Mouse (Mus musculus): ENCODE measurements around the gene Wipf1.
A peak's percentile ranks its signal among the peaks of the same experiment; 100 is the strongest.

Wipf1 gene

GRCm38 (mm10) chr2:73425822-73426221 lies 103.7 kb downstream of the Wipf1 start:
- DNase-seq, result no peak

- DNase-seq, result no peak
Measured at GRCm38 (mm10) chr2:73419730-73420129, 109.8 kb downstream of the Wipf1 start.

DNA sequence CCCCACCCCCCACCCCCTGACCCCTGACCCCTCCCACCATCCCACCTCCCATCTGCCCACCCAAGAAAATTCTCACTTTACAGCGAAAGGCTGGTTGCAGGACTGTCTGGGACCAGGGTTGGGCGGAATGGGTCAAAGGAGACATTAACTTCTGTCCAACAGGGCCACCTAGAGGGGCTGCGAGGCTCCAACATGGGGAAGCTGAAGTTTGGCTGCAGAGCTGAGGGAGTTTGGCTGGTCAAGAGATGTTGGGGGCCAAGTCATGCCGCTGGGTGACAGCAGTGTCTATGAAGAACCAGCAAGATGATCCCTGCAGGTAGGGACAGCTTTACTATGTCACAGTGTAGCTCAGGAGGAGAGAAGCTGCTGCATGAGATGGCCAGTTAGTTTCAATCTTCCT lies 110.2 kb downstream of the Wipf1 start:
- peak; percentile 15 for DNase-seq

- no peak for DNase-seq
Measured at GRCm38 (mm10) chr2:73415892-73416291, 113.6 kb downstream of the Wipf1 start.

DNA sequence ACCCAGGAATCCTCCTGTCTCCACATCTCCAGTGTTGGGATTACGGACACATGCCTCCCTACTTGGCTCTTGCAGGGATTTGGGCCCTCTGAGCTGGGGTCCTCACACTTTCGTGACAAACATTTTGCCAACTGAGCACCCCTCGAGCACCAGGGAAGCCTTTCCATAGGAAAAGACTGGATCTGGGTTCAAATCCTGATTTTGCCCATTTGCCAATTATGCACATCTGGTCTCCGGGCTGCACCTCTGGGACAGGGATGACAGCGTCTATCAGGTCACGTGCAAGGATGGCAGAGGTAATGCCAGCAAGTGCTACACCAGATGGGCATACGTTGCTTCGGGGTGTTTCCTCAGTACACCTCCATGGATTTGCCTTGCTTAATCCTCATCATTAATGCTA lies 119.5 kb downstream of the Wipf1 start:
- no peak for DNase-seq

GRCm38 (mm10) chr2:73407662-73408061 lies 121.9 kb downstream of the Wipf1 start:
- no peak for DNase-seq

DNA sequence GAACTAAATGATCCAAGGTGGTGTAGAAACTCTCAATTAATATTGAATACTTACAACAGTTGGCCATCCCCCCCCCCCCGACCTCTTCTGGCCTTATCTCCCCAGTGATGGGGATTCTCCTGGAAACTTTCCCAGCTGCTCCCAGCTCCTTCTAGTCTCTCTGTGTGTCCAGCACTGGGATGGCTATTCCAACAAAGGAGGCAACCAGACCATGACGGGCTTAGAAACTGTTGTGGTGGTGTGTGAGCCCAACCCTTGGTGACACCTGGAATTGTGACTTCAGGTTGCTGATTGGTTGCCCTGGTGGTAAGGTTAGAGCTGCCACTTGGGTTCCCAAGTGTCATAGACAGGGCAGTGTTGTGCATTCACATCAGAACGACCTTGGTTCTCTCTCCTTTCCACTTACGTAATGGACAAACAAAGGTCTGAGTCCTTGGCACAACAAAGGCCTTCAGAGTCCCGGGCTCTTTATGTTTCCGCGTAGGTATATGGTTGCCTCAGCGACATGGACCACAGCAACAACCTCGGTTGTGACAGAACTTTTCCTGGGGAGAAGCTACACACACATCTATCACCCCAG lies 123.1 kb downstream of the Wipf1 start:
- DNase-seq, result no peak

GRCm38 (mm10) chr2:73404980-73405379 lies 124.6 kb downstream of the Wipf1 start:
- no peak for DNase-seq

DNA sequence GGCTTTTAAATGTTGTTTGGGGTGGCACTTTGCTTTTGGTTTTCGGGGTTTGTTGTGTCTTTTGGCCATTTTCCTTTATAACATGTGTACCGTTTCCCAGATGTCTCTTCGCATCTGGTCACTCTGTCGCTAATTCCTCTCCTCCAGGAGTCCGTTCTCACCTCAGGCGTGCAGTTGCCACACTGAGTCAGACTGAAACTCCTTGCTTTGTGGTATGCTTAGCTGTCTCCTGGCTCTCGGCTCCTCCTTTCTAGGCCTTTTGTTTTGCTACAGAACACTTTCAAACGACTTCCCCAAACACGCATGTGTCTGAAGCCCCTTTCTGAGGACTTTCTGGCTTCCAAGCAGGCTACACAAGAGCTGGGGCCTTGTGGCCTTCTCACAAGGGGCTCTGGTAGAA lies 125.1 kb downstream of the Wipf1 start:
- DNase-seq, result no peak

GRCm38 (mm10) chr2:73403385-73404013 lies 126.0 kb downstream of the Wipf1 start:
- no peak for DNase-seq

- no peak for DNase-seq
Measured at GRCm38 (mm10) chr2:73401689-73402088, 127.8 kb downstream of the Wipf1 start.

DNA sequence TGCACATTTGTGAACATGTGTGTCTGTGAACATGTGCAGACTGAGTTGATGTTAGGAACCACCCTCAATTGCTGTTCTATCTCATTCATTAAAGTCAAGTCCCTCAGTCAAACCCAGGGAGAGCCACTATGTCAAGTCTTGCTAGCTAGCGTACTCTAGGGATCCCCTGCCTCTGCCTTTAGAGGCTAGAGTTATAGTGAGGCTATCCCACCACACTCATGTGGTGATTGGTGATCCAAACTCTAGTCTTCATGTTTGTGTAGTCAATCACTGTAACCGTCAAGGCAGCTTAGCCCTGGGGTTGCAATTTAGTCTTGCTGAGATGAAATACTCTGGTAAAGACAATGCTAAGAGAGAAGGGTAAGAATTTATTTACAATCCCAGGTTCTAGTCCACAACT lies 132.1 kb downstream of the Wipf1 start:
- no peak for DNase-seq

DNA sequence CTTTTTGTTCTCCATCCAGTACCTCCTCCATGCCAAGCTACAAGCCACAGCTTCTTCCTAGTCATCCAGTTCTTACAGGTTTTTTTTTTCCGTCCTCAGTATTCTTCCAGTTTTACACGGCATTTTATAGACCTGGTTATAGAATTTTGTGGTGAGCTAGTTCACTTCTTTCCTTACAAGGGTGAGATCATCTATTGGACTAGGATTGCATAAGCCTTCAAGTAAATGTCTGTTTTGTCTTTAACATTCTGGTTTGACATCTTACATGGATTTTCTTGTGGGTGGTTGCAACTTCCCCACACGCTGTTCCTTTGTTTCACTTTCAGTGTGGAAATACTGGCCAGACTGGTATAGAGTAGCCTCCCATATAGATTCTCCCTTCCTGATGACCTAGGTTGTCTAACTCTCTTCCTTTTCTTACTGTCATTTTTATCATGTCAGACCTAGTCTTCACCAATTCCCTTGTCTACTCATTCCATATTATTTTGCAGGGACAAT lies 132.7 kb downstream of the Wipf1 start:
- no peak for DNase-seq

DNA sequence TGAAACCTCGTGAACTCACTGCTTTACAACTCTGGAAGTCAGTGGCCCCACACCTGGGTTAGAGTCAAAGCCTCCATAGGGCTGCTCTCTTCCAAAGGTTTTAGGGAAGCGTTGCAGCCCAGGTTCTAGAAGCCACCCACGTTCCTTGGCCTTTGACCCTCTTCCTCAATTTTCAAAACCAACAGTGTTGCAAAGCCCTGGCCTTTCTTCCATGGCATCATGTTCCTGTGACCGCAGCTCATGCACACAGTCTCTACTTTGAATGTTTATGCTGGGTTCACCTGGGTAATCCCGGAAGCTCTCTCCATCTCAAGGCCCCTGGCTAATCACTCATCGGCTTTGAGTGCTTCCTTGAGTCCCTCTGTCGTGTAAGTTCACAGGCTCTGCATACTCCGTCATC lies 134.0 kb downstream of the Wipf1 start:
- DNase-seq, result no peak

- no peak for DNase-seq
Measured at GRCm38 (mm10) chr2:73394476-73394875, 135.1 kb downstream of the Wipf1 start.

DNA sequence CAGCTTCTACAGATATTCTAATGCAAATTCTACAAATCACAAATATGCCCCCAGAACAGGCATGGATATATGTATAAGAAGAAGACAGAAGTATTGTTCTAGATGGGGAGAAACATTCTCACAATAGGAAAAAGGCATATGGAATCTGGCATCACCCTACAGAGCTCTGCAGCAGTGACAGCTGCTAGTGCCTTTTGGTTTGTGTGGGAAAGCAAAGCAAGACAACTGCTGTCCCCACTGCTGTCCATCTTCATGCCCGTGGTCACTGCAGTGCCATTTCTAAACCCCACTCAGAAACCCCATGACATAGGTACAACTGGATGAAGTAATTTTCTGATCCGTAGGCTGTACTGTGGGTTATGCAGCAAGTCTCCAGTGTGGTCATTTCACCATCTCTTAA lies 136.8 kb downstream of the Wipf1 start:
- DNase-seq, result no peak

DNA sequence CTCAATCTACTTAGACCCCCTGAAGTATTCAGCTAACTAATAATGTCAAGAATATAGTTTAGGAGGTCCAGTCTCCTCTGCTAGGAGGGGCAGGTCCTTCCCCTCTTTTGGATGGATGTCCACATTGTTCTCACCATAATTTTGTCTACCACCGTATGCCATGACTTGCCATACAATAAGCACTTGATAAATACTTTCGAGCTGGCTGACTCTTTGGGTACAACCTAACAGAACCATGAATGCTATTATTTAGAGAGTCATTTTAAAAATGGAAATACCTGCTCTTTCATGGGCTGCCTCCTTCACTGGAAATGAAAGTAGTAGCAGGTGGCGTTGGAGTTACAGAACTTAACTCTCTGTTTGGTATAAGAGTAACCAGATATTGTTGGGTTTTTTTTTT lies 139.6 kb downstream of the Wipf1 start:
- DNase-seq, result no peak

GRCm38 (mm10) chr2:73387806-73388205 lies 141.7 kb downstream of the Wipf1 start:
- no peak for DNase-seq

- peak; percentile 99 for DNase-seq
Measured at GRCm38 (mm10) chr2:73386356-73387046, 143.0 kb downstream of the Wipf1 start, which contains the start of gene Gpr155. Gene Gpr155 (minus strand): TSS chr2:73386572.

DNA sequence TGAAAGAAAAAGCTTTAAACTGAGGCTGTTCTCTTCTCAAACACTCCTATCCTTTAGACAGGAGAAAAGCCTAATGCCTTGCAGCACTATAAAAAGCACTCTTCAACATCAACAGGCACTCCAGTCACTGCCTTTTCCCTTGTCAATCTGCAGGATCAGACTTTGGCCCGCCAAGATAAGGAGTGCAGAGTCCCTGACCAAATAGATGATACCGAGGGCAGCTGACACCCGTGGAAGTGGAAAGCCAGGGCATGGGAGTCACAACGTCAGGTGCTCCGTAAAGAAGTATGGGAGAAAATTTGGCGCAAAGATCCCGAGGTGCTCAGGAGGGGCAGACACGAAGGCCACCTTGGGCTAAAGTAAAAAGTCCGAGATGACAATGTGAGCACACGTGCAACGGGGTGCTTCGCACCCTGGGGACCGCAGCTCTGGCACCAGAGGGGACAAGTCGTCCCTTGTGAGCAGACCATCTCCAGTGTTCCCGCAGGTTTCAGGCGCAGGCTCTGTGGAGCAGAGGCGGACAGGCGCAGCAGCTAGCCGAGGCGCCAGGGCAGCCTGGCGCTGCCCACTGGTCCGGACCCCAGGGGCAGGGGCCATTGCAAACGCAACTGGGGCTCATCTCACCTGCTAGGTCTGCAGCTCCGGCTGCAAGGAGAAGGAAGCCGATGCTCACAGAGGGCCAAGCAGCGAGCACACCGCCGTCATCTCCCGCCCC lies 143.7 kb downstream of the Wipf1 start:
- DNase-seq, result no peak

DNA sequence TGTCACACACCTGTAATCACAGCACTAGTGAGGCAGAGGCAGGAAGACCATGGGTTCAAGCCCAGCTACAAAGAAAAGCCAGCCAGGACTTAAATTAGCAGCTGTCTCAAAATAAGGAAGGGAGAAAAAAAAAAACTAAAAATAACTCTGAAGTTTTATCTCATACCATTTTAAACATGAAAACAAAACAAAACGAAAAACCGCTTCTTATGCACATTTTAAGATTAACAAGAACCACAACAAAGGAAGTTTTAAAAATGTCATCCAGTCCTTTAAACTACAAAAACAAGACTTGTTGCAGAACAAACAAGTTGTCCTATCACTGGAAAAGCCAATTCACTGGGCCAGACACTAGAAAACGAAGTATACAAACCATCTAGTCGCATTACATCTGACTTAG lies 144.4 kb downstream of the Wipf1 start:
- peak; percentile 13 for DNase-seq

- DNase-seq, result no peak
Measured at GRCm38 (mm10) chr2:73380298-73380975, 149.1 kb downstream of the Wipf1 start.

DNA sequence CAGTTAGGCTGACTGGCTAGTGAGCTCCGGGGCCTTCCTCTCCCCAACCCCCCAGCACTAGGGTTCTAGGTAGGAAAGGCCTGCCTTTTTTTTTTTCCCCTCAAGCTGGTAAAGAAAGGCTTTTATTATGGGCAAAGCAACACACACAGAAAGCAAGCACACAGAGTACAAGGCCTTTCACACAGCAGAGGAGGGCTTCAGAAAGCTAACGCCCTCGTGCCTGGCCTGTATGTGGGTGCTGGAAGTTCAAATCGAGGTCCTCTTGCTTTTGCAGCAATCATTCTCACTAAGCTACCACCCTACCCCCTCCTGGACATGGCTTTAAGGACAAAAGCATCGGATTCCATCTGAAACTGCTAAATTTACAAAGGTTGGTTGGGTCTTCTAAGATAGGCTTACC lies 149.9 kb downstream of the Wipf1 start:
- DNase-seq, result no peak
